Mouse (Mus musculus) macrophage (primary cell): Measurements from ENCODE around the gene Kntc1. TPM values are rescaled to one million over a fixed set of nuclear protein-coding genes. Genes with fewer than 3 reads are reported as not detected.
"Not testable (repeated sequence)": the region's sequence is repeated elsewhere in the genome, so short reads cannot be mapped to it uniquely, and the experiment has no call there.

Experiments
- H3K27ac ChIP-seq: fragments of 350-480 bp; formaldehyde crosslinking; 2 replicates; pipeline ENCODE4 v1.9.0; 2021
- H3K36me3 ChIP-seq: fragments of 350-480 bp; formaldehyde crosslinking; 2 replicates; pipeline ENCODE4 v1.9.0; 2021; ENCODE audit errors: inconsistent target
- H3K4me3 ChIP-seq: fragments of 350-480 bp; formaldehyde crosslinking; 2 replicates; pipeline ENCODE4 v1.9.0; 2021; ENCODE audit errors: inconsistent target
- H3K79me2 ChIP-seq: fragments of 350-480 bp; formaldehyde crosslinking; 2 replicates; pipeline ENCODE4 v1.9.0; 2021; ENCODE audit errors: inconsistent target
- WGBS: methylation state at CpG from one replicate; pipeline ENCODE4 v1.1.7; 2026; ENCODE audit warnings: inconsistent platforms; ENCODE audit not compliant: missing documents; 5-methylcytosine and 5-hydroxymethylcytosine counted together
- polyA plus RNA-seq: library from polyadenylated mRNA; stranded (reverse); fragments of 250-400 nt; gene quantifications from 3 replicates; pipeline ENCODE4 v1.2.4, GENCODE M21; 2018; ENCODE audit warnings: inconsistent platforms

Gene Kntc1
- polyA plus RNA-seq, 1 experiment from 2014 or later = 1.5 TPM

DNA sequence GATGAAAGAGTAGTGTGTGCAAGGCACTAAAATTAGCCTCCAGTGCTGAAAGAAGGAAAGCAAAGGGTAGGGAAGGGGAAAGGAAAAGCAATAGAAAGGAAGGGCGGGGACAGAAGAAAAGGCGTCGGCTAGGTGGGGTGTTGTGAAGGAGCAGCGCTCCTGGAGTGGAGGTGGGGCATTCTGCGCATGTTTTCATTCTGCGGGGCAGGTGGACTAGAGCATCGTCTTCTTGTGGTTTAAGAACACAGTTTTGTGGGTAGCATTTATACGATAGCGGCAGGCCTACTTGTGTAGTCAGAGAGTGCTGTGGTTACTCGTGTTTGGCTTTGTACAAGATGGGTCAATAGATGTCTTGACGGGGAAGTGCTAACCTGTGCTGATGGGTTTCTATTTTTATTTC, 16.0 kb downstream of the Kntc1 start:
- Histone ChIP-seq H3K36me3 (no peaks in the 10 kb centered on the region), H3K4me3 (no peak overlapping the region), H3K27ac (no peak overlapping the region), H3K79me2 (no peaks in the 10 kb centered on the region)
- WGBS = 99% methylated on average over 10 of the region's 11 CpGs

DNA sequence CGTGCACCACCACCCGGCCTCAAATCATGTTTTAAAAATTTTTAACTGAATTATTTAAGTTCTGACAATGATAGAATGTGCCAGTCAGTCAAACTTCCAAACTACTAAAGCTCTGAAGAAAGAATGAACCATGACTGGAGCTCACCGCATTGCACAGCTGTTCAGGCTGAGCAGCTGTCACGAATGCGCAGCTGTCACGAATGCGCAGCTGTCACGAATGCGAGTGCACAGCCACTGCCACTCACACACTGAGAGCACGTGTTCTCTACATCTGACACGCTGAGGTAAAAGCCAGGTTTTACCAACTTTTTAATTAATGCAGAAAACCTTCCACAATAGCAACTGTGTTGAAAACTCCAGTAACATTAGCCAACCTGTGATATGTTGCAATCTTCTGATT, 16.9 kb downstream of the Kntc1 start:
- not testable (repeated sequence) for H3K4me3 ChIP-seq, H3K79me2 ChIP-seq, H3K36me3 ChIP-seq, H3K27ac ChIP-seq
- 99% methylated on average over 9 of the region's 11 CpGs for WGBS

DNA sequence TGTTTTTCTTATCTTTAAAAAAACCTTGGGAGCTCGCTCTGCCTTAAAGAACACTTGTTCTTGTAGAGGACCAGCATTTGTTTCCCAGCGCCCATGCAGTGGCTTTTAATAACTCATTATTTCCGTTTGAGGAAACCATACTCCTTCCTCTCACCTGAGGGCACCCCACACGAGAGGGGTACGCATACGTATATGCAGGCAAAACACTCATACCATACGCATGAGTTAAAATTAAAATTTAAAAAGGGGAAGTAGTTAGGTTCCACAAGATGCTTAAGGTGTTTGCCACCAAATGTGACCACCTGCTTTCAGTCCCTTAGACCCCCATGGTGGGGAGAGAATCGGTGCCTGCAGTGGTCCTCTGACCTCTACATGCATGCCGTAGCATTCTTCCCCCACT, 23.9 kb downstream of the Kntc1 start:
- no peaks in the 10 kb centered on the region for H3K79me2 ChIP-seq
- WGBS = 84% methylated on average over 9 of the region's 9 CpGs
- no peak overlapping the region for H3K4me3 ChIP-seq
- H3K36me3 ChIP-seq = no peaks in the 10 kb centered on the region
- no peak overlapping the region for H3K27ac ChIP-seq

DNA sequence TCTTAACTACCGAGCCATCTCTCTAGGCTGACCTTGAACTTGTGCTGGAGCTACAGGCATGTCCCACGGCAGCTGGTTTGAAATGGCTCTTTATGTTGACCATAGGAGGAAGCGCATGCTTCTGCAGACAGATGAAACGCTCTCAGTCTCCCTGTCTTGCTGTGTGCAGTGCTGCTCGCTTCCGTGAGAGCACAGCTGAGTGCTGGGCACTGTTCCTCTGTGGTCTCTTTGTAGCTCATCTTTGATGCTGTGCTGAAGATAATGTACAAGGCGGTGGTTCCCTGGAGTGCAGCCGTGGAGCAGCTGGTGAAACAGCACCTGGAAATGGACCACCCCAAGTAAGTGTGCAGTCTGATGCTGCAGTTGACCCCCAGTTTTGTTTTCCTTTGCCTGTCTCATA, 31.2 kb downstream of the Kntc1 start:
- H3K79me2 ChIP-seq = no peaks in the 10 kb centered on the region
- no peaks in the 10 kb centered on the region for H3K36me3 ChIP-seq
- no peak overlapping the region for H3K27ac ChIP-seq
- 98% methylated on average over 8 of the region's 8 CpGs for WGBS
- H3K4me3 ChIP-seq = no peak overlapping the region

DNA sequence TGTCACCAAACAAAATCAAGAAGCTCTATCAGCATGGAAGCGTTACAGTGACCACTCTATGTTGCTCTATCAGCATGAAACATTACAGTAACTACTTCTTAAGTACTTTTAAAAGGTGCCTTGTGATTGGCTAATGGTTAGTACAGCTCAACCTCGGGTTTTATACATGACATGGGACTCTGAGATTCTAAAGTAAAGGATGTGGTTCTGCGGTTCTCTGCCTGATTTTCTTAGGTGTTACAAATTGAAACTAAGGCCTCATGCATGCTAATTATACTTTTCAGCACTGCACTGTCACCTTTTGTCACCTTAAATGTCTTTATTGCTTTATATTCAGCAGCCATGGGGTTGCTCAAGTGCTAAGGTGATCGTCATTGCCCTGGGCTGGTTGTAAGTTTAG, 32.3 kb downstream of the Kntc1 start:
- H3K36me3 ChIP-seq = no peaks in the 10 kb centered on the region
- WGBS = 87% methylated on average over 4 of the region's 4 CpGs
- no peak overlapping the region for H3K4me3 ChIP-seq
- no peaks in the 10 kb centered on the region for H3K79me2 ChIP-seq
- H3K27ac ChIP-seq = no peak overlapping the region

DNA sequence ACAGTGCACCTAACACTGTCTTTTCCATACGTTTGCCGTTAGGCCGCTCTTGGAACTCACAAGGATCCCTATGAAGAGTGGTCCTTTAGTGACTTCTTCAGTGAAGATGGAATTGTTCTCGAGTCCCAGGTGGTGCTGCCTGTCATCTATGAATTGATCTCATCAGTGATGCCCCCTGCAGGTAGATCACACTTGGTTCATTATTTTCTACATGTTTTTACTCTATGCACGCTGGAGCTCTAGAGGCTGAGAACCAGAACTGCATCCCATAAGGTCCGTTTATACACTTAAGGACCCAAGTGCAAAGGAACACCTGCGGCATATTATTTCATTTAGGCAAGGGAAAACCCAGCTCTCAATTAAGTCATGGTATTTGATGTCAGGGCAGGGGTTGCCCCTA, 39.5 kb downstream of the Kntc1 start:
- H3K4me3 ChIP-seq = no peak overlapping the region
- no peak overlapping the region for H3K27ac ChIP-seq
- no peaks in the 10 kb centered on the region for H3K36me3 ChIP-seq
- 94% methylated on average over 7 of the region's 7 CpGs for WGBS
- H3K79me2 ChIP-seq = no peaks in the 10 kb centered on the region

DNA sequence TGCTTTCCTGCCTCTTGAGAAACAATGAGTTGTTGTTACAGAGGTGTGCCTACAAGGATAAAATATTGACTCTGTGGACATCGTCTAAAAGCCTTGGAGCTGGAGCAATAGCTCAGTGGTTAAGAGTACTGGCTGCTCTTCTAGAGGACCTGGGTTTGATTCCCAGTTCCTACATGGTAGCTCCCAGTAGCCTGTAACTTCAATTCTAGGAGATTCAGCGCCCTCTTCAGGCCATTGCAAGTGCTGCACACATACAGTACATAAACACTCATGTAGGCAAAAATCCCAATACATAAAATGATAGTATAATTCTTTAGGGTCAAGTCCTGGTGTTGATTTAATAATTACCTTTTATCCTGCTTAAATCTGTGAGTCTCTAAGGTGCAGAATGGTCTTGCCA, 43.6 kb downstream of the Kntc1 start:
- WGBS = 92% methylated on average over 2 of the region's 2 CpGs

DNA sequence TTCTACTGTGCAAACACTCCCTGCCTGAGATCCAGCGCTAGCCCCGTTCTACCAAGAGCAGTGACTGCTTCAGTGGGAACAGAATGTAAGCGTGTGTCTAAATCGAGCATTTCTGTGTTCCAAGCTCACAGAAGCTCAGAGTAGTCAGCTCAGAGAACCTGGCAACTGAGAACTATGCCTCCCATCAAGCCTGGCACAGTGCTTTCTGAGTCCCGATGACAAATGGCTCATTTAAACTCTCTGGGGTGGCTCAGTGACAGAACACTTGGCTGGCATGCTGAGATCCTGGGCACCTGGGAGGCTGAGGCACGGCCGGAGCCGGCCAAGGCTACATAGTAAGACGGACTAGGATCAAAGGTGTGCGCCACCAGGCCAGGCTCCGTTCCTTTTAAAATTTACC, 56.8 kb downstream of the Kntc1 start:
- WGBS = 89% methylated on average over 11 of the region's 11 CpGs
- Histone ChIP-seq H3K27ac (no peak overlapping the region), H3K4me3 (no peak overlapping the region), H3K36me3 (no peaks in the 10 kb centered on the region), H3K79me2 (no peaks in the 10 kb centered on the region)

More for the DNA sequence above, 43.6 kb downstream of the Kntc1 start:
- H3K27ac ChIP-seq = no peak overlapping the region
- no peaks in the 10 kb centered on the region for H3K79me2 ChIP-seq
- no peaks in the 10 kb centered on the region for H3K36me3 ChIP-seq
- H3K4me3 ChIP-seq = no peak overlapping the region

DNA sequence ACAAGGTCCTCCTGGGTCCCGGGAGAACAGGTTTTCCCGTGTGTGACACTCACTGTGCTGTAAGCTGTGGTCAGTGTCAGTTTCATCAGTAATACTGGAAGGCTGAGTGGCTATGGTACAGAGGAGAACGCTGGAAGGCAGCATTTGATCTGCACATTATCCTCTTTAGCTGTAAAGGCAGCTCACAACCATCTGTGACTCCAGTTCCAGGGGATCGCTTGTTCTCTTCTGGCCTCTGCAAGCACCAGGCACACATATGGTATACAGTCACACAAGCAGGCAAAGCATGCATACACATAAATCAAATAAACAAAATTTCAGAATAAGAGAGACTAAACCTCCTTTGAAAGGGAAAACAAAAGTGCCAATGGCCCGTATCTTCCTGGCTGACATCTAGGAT, 59.0 kb downstream of the Kntc1 start:
- no peaks in the 10 kb centered on the region for H3K36me3 ChIP-seq
- WGBS = 91% methylated on average over 5 of the region's 5 CpGs

DNA sequence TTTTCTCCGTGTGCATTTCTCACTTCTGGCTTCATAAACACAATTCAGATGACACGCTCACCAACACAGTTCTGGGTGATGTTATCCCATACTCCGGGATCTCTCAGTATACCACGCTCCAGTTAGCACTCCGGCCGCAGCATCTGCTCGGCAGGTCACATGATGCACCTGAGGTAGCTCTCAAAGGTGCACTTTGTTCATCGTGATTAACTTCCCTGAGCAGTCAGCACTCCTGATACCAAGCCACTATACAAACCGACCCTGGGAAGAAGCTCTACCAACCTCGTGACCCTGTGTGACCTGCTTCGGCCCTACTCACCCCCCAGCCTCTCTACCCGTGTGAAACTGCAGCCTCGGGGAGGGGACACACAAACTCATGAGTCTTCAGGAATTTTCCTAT, 59.6 kb downstream of the Kntc1 start:
- 97% methylated on average over 13 of the region's 13 CpGs for WGBS
- no peaks in the 10 kb centered on the region for H3K36me3 ChIP-seq
- no peaks in the 10 kb centered on the region for H3K79me2 ChIP-seq
- no peak overlapping the region for H3K4me3 ChIP-seq
- no peak overlapping the region for H3K27ac ChIP-seq

More for the DNA sequence above, 59.0 kb downstream of the Kntc1 start:
- H3K27ac ChIP-seq = no peak overlapping the region
- H3K4me3 ChIP-seq = no peak overlapping the region
- H3K79me2 ChIP-seq = no peaks in the 10 kb centered on the region

DNA sequence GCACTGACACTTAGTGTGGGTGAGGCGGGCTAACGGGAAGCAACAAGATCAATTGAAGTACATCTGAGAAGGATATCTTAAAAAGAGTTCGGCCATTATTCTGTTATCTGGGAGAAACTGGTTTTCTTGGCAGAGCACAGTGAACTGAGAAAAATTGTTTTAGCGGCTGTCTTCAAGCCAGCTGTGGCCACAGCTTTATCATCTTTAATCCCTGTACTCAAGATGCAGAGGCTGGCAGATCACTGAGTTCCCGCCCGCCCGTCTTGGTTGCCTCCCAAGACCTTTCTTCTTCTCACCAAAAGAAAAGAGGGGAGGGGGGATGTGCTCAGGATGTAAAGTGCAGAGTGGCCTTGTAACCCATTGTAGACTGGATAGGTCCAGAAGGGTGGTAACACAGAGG, 67.4 kb downstream of the Kntc1 start:
- Histone ChIP-seq H3K79me2 (no peaks in the 10 kb centered on the region), H3K27ac (no peak overlapping the region), H3K4me3 (no peak overlapping the region), H3K36me3 (no peaks in the 10 kb centered on the region)
- 91% methylated on average over 7 of the region's 7 CpGs for WGBS

DNA sequence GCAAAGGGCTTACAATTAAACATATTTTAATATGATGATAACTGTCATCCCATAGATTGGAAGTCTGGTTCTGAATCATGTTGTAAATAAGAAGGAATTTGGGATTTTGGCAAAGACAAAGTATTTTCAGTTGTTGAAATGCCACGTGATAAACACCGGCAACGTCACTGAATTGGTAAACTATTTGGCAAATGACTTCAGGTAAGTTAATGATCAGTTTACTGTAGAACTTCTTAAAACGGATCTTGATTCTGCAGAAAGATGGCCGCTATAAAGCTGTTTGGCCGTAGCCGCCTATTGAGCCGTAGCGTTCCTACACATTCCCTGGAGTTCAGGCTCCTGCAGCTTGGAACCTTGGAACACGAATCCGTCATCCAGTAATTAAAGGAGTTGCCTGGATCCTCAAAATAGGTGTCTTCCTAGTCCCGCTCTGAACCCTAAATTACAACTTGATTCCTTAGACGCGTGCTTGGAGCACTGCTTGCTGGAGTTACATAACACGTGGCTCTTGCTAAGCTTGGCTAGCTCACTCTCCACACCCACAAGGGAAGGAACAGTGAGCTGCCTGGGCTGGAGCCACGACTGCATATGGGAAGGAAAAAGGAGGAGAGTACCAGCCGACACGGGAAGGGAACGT, 69.5 kb downstream of the Kntc1 start:
- 95% methylated on average over 19 of the region's 19 CpGs for WGBS
- H3K79me2 ChIP-seq = no peaks in the 10 kb centered on the region
- H3K36me3 ChIP-seq = no peaks in the 10 kb centered on the region
- H3K4me3 ChIP-seq = no peak overlapping the region
- H3K27ac ChIP-seq = no peak overlapping the region

DNA sequence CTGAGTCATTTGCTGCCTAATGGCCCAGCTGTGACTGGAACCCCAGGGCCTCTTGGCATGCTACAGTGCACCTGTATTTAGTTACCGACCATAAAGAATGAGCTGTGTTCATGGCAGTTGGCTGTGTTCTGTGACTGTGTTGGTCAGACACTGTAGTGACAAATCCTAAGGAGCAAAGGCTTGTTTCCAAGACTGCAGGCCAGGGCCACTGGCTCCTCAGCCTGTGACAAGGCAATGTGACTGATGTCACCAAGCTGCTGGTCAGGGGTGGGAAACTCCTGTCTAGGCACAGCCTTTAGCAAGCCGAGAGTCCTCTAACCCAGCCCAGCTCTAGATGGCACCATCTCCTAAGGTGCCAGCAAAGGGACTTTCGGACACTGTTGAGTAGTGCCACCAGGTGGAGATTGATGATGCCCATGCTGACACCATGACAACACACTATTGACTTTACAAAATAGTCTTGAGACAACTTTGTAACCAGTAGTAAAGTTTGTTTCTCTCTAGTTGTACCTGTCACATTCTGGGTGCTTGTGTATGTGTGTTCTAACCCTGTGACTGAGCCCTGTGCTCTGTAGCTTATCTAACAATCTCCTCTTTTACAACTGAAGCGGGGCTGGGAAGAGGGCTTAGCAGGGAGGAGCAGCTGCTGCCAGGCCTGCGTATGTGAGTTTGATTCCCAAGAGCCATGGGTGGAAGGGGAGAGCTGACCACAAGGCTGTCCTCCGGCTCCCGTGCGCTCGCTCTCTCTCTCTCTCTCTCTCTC, 71.2 kb downstream of the Kntc1 start:
- Histone ChIP-seq H3K36me3 (no peaks in the 10 kb centered on the region), H3K4me3 (no peak overlapping the region), H3K79me2 (no peaks in the 10 kb centered on the region), H3K27ac (no peak overlapping the region)
- 93% methylated on average over 6 of the region's 9 CpGs for WGBS

DNA sequence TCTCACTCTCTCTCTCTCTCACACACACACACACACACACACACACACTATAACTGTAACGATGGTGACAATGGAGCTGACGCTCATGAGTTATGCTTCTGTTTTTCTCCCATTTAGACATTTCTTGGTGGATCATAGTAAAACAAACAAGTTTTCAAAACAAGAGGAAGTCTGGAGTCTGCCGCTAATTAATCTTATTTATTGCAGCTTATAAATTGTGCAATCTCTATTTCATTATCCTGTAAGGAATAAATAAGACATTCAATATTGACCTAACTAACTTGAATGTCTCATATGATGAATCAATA, 71.7 kb downstream of the Kntc1 start:
- Histone ChIP-seq H3K4me3 (no peak overlapping the region), H3K79me2 (no peaks in the 10 kb centered on the region), H3K36me3 (no peaks in the 10 kb centered on the region), H3K27ac (no peak overlapping the region)
- 90% methylated on average over 3 of the region's 3 CpGs for WGBS

DNA sequence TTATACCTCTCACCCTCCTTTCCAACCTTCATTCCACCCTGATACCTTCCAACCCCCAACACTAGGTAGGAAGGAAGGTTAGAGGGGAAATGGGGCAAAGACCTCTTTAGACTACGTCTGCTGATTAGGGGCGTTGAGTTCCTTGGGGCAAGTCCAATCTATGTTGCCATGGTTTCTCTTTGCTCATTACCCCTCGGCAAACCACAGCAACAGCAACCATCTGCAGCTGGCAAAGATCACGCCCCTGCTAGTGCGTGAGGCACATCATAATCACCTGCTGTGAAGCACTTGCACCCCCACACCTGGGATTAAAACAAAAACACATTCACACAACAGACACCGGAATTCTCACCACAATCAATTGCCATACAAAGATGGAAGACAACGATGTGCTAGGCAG, 73.2 kb downstream of the Kntc1 start:
- Histone ChIP-seq H3K79me2 (no peaks in the 10 kb centered on the region), H3K27ac (no peak overlapping the region), H3K4me3 (no peak overlapping the region), H3K36me3 (no peaks in the 10 kb centered on the region)
- WGBS = 92% methylated on average over 7 of the region's 7 CpGs

DNA sequence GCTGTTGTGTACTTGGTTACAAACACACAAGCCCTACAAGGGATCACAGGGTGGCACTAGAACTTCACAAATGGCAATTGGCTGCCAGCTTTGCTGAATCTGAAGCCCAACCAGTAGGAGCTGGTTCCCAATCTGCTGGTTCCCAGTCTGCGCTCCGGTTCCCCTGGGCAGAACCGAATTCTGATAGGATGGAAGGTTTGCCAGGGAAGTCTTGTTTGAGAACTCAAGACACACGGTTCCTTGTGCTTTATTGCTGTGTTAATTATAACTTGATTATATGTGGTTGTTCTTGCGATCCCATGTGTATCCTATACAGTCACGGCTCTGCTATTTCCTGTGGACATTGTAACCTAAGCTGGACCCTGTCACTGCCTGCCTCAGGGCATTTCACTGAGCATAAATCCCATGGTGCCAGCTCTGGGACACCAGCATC, 78.2 kb downstream of the Kntc1 start:
- H3K4me3 ChIP-seq = no peak overlapping the region
- 81% methylated on average over 6 of the region's 6 CpGs for WGBS
- no peaks in the 10 kb centered on the region for H3K36me3 ChIP-seq
- no peaks in the 10 kb centered on the region for H3K79me2 ChIP-seq
- H3K27ac ChIP-seq = no peak overlapping the region
